Mouse (Mus musculus) embryonic facial prominence, embryonic 10.5 days (tissue): ENCODE results near the gene Cxcr5. TPM values are rescaled to one million over a fixed set of nuclear protein-coding genes. Genes with fewer than 3 reads are reported as not detected.
A peak's percentile ranks its signal among the peaks of the same experiment; 100 is the strongest.

Experiments used
- DNase-seq: peaks from one replicate; pipeline ENCODE4 v3.0.0-alpha.2; 2017; ENCODE audit warnings: low spot score
- H3K27ac ChIP-seq: fragments of 300-500 bp; sonication (generic); replicated peaks from 2 replicates; pipeline ENCODE4 v1.5.1; 2016; ENCODE audit warnings: mild to moderate bottlenecking
- H3K27me3 ChIP-seq: fragments of 300-500 bp; sonication (generic); replicated peaks from 2 replicates; pipeline ENCODE4 v1.6.1; 2016; ENCODE audit warnings: low read depth, mild to moderate bottlenecking; ENCODE audit not compliant: poor library complexity, severe bottlenecking
- H3K36me3 ChIP-seq: fragments of 300-500 bp; sonication (generic); replicated peaks from 2 replicates; pipeline ENCODE4 v1.6.1; 2016; ENCODE audit warnings: mild to moderate bottlenecking, moderate library complexity
- H3K4me1 ChIP-seq: fragments of 300-500 bp; sonication (generic); 2 replicates; pipeline ENCODE4 v1.6.1; 2016
- H3K4me3 ChIP-seq: fragments of 300-500 bp; sonication (generic); 2 replicates; pipeline ENCODE4 v1.5.1; 2016; ENCODE audit warnings: mild to moderate bottlenecking, moderate library complexity
- H3K9me3 ChIP-seq: fragments of 300-500 bp; sonication (generic); 2 replicates; pipeline ENCODE4 v1.6.1; 2016; ENCODE audit warnings: mild to moderate bottlenecking
- WGBS: fragments of 180-500 bp; shearing (Covaris S2); methylation state at CpG from one replicate; pipeline ENCODE4 v1.1.7; 2016; 5-methylcytosine and 5-hydroxymethylcytosine counted together
- polyA plus RNA-seq: library from polyadenylated mRNA; unstranded; fragments of >200 nt; fragmentation: Nextera tagmentation; extraction: Ambion mirVana; gene quantifications from 2 replicates; pipeline ENCODE4 v1.2.1, GENCODE M21; 2016

Gene Cxcr5
- polyA plus RNA-seq, 1 experiment from 2014 or later: not detected

- H3K4me1 ChIP-seq: peaks cover 33% of the 10 kb centered on the region
- 5% methylated on average over 18 of the region's 18 CpGs for WGBS
- H3K27ac ChIP-seq: peak overlapping the region; percentile 49
- peak; percentile 72 for DNase-seq
- peak overlapping the region; percentile 42 for H3K4me3 ChIP-seq
- no peaks in the 10 kb centered on the region for H3K9me3 ChIP-seq
- peaks cover 15% of the 10 kb centered on the region for H3K27me3 ChIP-seq
- 0 out of 2 replicates have a peak, but pooled peaks cover 3% of the 10 kb centered on the region for H3K36me3 ChIP-seq
These were observed 37.3 kb upstream of the Cxcr5 start for GRCm38 (mm10) chr9:44598899-44599495.

- H3K9me3 ChIP-seq: no peaks in the 10 kb centered on the region
- 0 out of 2 replicates have a peak, but pooled peaks cover 3% of the 10 kb centered on the region for H3K36me3 ChIP-seq
- H3K4me1 ChIP-seq: peaks cover 28% of the 10 kb centered on the region
- no peak for DNase-seq
- peaks cover 15% of the 10 kb centered on the region for H3K27me3 ChIP-seq
- 94% methylated on average over 2 of the region's 2 CpGs for WGBS
- H3K27ac ChIP-seq: no peak overlapping the region
- H3K4me3 ChIP-seq: no peak overlapping the region
These were observed 36.1 kb upstream of the Cxcr5 start for GRCm38 (mm10) chr9:44597742-44598141.

GRCm38 (mm10) chr9:44595537-44595930 is 33.9 kb upstream of the Cxcr5 start:
- no peak for DNase-seq
- Histone ChIP-seq H3K27me3 (peaks cover 15% of the 10 kb centered on the region), H3K27ac (no peak overlapping the region), H3K9me3 (no peaks in the 10 kb centered on the region), H3K36me3 (no peaks in the 10 kb centered on the region), H3K4me1 (peaks cover 26% of the 10 kb centered on the region), H3K4me3 (no peak overlapping the region)
- WGBS: 86% methylated on average over 1 of the region's 1 CpGs

- DNase-seq: no peak
- no peaks in the 10 kb centered on the region for H3K36me3 ChIP-seq
- peaks cover 23% of the 10 kb centered on the region for H3K4me1 ChIP-seq
- H3K27me3 ChIP-seq: peaks cover 15% of the 10 kb centered on the region
- H3K9me3 ChIP-seq: no peaks in the 10 kb centered on the region
- no peak overlapping the region for H3K4me3 ChIP-seq
- 82% methylated on average over 9 of the region's 9 CpGs for WGBS
- H3K27ac ChIP-seq: no peak overlapping the region
These were observed 33.3 kb upstream of the Cxcr5 start for GRCm38 (mm10) chr9:44594901-44595536.

- no peak for DNase-seq
- Histone ChIP-seq H3K4me1 (peaks cover 12% of the 10 kb centered on the region), H3K27me3 (peaks cover 15% of the 10 kb centered on the region), H3K36me3 (no peaks in the 10 kb centered on the region), H3K9me3 (no peaks in the 10 kb centered on the region), H3K27ac (no peak overlapping the region), H3K4me3 (no peak overlapping the region)
- WGBS: 92% methylated on average over 4 of the region's 4 CpGs
These were observed 32.2 kb upstream of the Cxcr5 start for GRCm38 (mm10) chr9:44593886-44594285.

- WGBS: 85% methylated on average over 4 of the region's 4 CpGs
- no peaks in the 10 kb centered on the region for H3K36me3 ChIP-seq
- H3K27ac ChIP-seq: no peak overlapping the region
- peaks cover 12% of the 10 kb centered on the region for H3K27me3 ChIP-seq
- H3K9me3 ChIP-seq: no peaks in the 10 kb centered on the region
- H3K4me3 ChIP-seq: no peak overlapping the region
- peaks cover 9% of the 10 kb centered on the region for H3K4me1 ChIP-seq
- no peak for DNase-seq
These were observed 31.5 kb upstream of the Cxcr5 start for GRCm38 (mm10) chr9:44593221-44593620.

- Histone ChIP-seq H3K9me3 (no peaks in the 10 kb centered on the region), H3K4me1 (peaks cover 7% of the 10 kb centered on the region), H3K36me3 (no peaks in the 10 kb centered on the region), H3K4me3 (no peak overlapping the region), H3K27ac (no peak overlapping the region), H3K27me3 (no peaks in the 10 kb centered on the region)
- no peak for DNase-seq
- 81% methylated on average over 7 of the region's 7 CpGs for WGBS
These were observed 30.0 kb upstream of the Cxcr5 start for GRCm38 (mm10) chr9:44591595-44592188.

GRCm38 (mm10) chr9:44590969-44591368 is 29.3 kb upstream of the Cxcr5 start:
- 8% methylated on average over 2 of the region's 2 CpGs for WGBS
- no peak for DNase-seq

GRCm38 (mm10) chr9:44589095-44589494 is 27.4 kb upstream of the Cxcr5 start:
- no peak overlapping the region for H3K4me3 ChIP-seq
- no peak overlapping the region for H3K27ac ChIP-seq
- H3K4me1 ChIP-seq: peaks cover 9% of the 10 kb centered on the region
- DNase-seq: no peak
- no peaks in the 10 kb centered on the region for H3K27me3 ChIP-seq
- H3K36me3 ChIP-seq: no peaks in the 10 kb centered on the region
- H3K9me3 ChIP-seq: peaks cover 3% of the 10 kb centered on the region; the same call in 1 of the 2 replicates

More at GRCm38 (mm10) chr9:44590969-44591368, 29.3 kb upstream of the Cxcr5 start:
- H3K4me1 ChIP-seq: peaks cover 9% of the 10 kb centered on the region
- no peaks in the 10 kb centered on the region for H3K9me3 ChIP-seq
- no peak overlapping the region for H3K27ac ChIP-seq
- no peaks in the 10 kb centered on the region for H3K36me3 ChIP-seq
- H3K4me3 ChIP-seq: no peak overlapping the region
- H3K27me3 ChIP-seq: no peaks in the 10 kb centered on the region

GRCm38 (mm10) chr9:44588605-44589004 is 26.9 kb upstream of the Cxcr5 start:
- DNase-seq: no peak
- Histone ChIP-seq H3K36me3 (no peaks in the 10 kb centered on the region), H3K9me3 (peaks cover 7% of the 10 kb centered on the region; the same call in 1 of the 2 replicates), H3K4me3 (no peak overlapping the region), H3K4me1 (peaks cover 9% of the 10 kb centered on the region), H3K27me3 (no peaks in the 10 kb centered on the region), H3K27ac (no peak overlapping the region)
- WGBS: 54% methylated on average over 9 of the region's 9 CpGs

GRCm38 (mm10) chr9:44587262-44588160 is 25.8 kb upstream of the Cxcr5 start:
- H3K4me1 ChIP-seq: peaks cover 9% of the 10 kb centered on the region
- no peaks in the 10 kb centered on the region for H3K27me3 ChIP-seq
- H3K36me3 ChIP-seq: no peaks in the 10 kb centered on the region
- WGBS: 87% methylated on average over 9 of the region's 9 CpGs
- H3K4me3 ChIP-seq: no peak overlapping the region
- H3K9me3 ChIP-seq: peaks cover 7% of the 10 kb centered on the region; the same call in 1 of the 2 replicates
- DNase-seq: no peak
- no peak overlapping the region for H3K27ac ChIP-seq

- 71% methylated on average over 8 of the region's 8 CpGs for WGBS
- Histone ChIP-seq H3K9me3 (peaks cover 7% of the 10 kb centered on the region; the same call in 1 of the 2 replicates), H3K27ac (no peak overlapping the region), H3K27me3 (no peaks in the 10 kb centered on the region), H3K4me1 (peaks cover 10% of the 10 kb centered on the region), H3K36me3 (no peaks in the 10 kb centered on the region), H3K4me3 (no peak overlapping the region)
- no peak for DNase-seq
These were observed 25.1 kb upstream of the Cxcr5 start for GRCm38 (mm10) chr9:44586640-44587261.
